Comparison of ENCODE assay signal across 7 mouse cellular contexts in genomic region chr2:72038651-72039251, GRCm38 (mm10). TPM values are rescaled to one million over a fixed set of nuclear protein-coding genes. Genes with fewer than 3 reads are reported as not detected.
DNase-seq lines count a peak whose midpoint lies in the region; ATAC-seq and TF ChIP-seq lines count a peak whose summit lies in the region.

No protein-coding gene starts in this region.

- H3K4me2 ChIP-seq in heart, embryonic 13.5 days = peak overlapping the region; percentile 10; the same call in 1 of the 2 replicates

- no peaks in the 10 kb centered on the region for H3K4me1 ChIP-seq in testis, adult 2 months (ENCODE audit: control insufficient read depth, insufficient read depth, low read length)
- peaks cover 9% of the 10 kb centered on the region for H3K4me1 ChIP-seq in heart, embryonic 13.5 days
- peaks cover 11% of the 10 kb centered on the region for H3K4me1 ChIP-seq in olfactory bulb, adult 2 months (ENCODE audit: control insufficient read depth, insufficient read depth, low read length)

- H3K9me3 ChIP-seq in heart, embryonic 13.5 days = no peaks in the 10 kb centered on the region

- no peaks in the 10 kb centered on the region for H3K36me3 ChIP-seq in testis, adult 2 months (ENCODE audit: control insufficient read depth, insufficient read depth, low read length)
- no peaks in the 10 kb centered on the region for H3K36me3 ChIP-seq in heart, embryonic 13.5 days

- no peaks in the 10 kb centered on the region for H3K27me3 ChIP-seq in testis, adult 2 months (ENCODE audit: control insufficient read depth, insufficient read depth, low read length)
- H3K27me3 ChIP-seq in heart, embryonic 13.5 days (replicated peaks) = 0 out of 2 replicates have a peak, but pooled peaks cover 4% of the 10 kb centered on the region

- TF ChIP-seq POLR2A in testis, adult 2 months (IDR thresholded peaks at IDR 0.05; ENCODE audit: control insufficient read depth, low read depth, low read length) = no peak
- no peak for TF ChIP-seq POLR2A in olfactory bulb, adult 2 months (IDR thresholded peaks at IDR 0.05; ENCODE audit: insufficient read depth, low read depth, low read length)

- H3K27ac ChIP-seq in testis, adult 2 months (ENCODE audit: control insufficient read depth, insufficient read depth, low read depth, low read length) = peak overlapping the region; percentile 26; the same call in 1 of the 2 replicates
- no peak overlapping the region; the same call in 1 of the 2 replicates for H3K27ac ChIP-seq in heart, embryonic 13.5 days (replicated peaks)
- H3K27ac ChIP-seq in olfactory bulb, adult 2 months (ENCODE audit: insufficient read depth, low read depth, low read length) = peak overlapping the region; percentile 52

- WGBS in heart, embryonic 13.5 days = 70% methylated on average over 18 of the region's 18 CpGs
- WGBS in olfactory bulb, adult 2 months = 24% methylated on average over 18 of the region's 18 CpGs

- no peak for DNase-seq in testis, postnatal 14 days (ENCODE audit: low spot score)
- peak; percentile 78 to 85 for DNase-seq in cerebellum, postnatal 14 days
- peak; percentile 57 for DNase-seq in layer of hippocampus, adult 9-11 months
- no peak for DNase-seq in urinary bladder, postnatal 25 days (ENCODE audit: low spot score)

- no peak overlapping the region for H3K4me3 ChIP-seq in testis, adult 2 months (ENCODE audit: control insufficient read depth, low read depth, low read length)
- H3K4me3 ChIP-seq in heart, embryonic 13.5 days = no peak overlapping the region
- no peak overlapping the region for H3K4me3 ChIP-seq in olfactory bulb, adult 2 months (ENCODE audit: insufficient read depth, low read depth, low read length)

- TF ChIP-seq CTCF in testis, adult 2 months (IDR thresholded peaks at IDR 0.05; ENCODE audit: control insufficient read depth, insufficient read depth, insufficient replicate concordance, low read depth, low read length) = no peak
- TF ChIP-seq CTCF in olfactory bulb, adult 2 months (IDR thresholded peaks at IDR 0.05; ENCODE audit: insufficient read depth, low read depth, low read length) = no peak

- no peak overlapping the region for H3K9ac ChIP-seq in heart, embryonic 13.5 days

- no peak for ATAC-seq in heart, embryonic 13.5 days (ENCODE audit: extremely low read depth, insufficient number of reproducible peaks, low FRiP score, low TSS enrichment)

RNA-seq across cellular contexts. Expression of gene Rapgef4, which starts 57.7 kb away (rescaled TPM):
- polyA plus RNA-seq in testis, adult 2 months (2012; rRNA removed) = 4.0 and 8.1 TPM in 2 replicates
- polyA plus RNA-seq in heart, embryonic 13.5 days (2015; fragmentation: Nextera tagmentation; extraction: Ambion mirVana) = 3.6 and 4.2 TPM in 2 replicates
- polyA plus RNA-seq in olfactory bulb, adult 2 months (2012; ENCODE audit: insufficient read depth, insufficient read length, low replicate concordance, missing spikeins) = not detected in 2 replicates

Comparison
In these comparisons a context has a peak if more than half of its experiments do, and no peak if none do; other contexts are left out.
1. DNase-seq: peak in cerebellum, postnatal 14 days (2 of 2) and layer of hippocampus, adult 9-11 months (single experiment); none in testis, postnatal 14 days (single experiment) and urinary bladder, postnatal 25 days (single experiment).
2. RNA of gene Rapgef4, which starts 57.7 kb away (polyA plus RNA-seq): not detected in olfactory bulb, adult 2 months; 4.0 to 8.1 TPM in testis, adult 2 months and 3.6 to 4.2 TPM in heart, embryonic 13.5 days; every median in the first group is over 10 times any median in the second.